Mouse (Mus musculus) midbrain, embryonic 15.5 days (tissue): ENCODE results near the gene Fam102b. TPM values are rescaled to one million over a fixed set of nuclear protein-coding genes. Genes with fewer than 3 reads are reported as not detected.

ENCODE experiments used
- ATAC-seq: fragments of 200-750 bp; cut with Nextera tagmentation; replicated peaks from 2 replicates; pipeline ENCODE4 v1.8.0; 2017; ENCODE audit warnings: moderate TSS enrichment
- H3K27ac ChIP-seq: fragments of 300-500 bp; sonication (generic); 2 replicates; pipeline ENCODE4 v1.5.1; 2015; ENCODE audit warnings: mild to moderate bottlenecking, inconsistent platforms
- H3K27me3 ChIP-seq: fragments of 300-500 bp; sonication (generic); replicated peaks from 2 replicates; pipeline ENCODE4 v1.6.1; 2015; ENCODE audit warnings: inconsistent platforms
- H3K36me3 ChIP-seq: fragments of 300-500 bp; sonication (generic); replicated peaks from 2 replicates; pipeline ENCODE4 v1.6.1; 2015; ENCODE audit warnings: inconsistent platforms
- H3K4me1 ChIP-seq: fragments of 300-500 bp; sonication (generic); 2 replicates; pipeline ENCODE4 v1.6.1; 2015; ENCODE audit warnings: inconsistent platforms
- H3K4me2 ChIP-seq: fragments of 300-500 bp; sonication (generic); 2 replicates; pipeline ENCODE4 v1.6.1; 2015; ENCODE audit warnings: inconsistent platforms, mild to moderate bottlenecking, moderate library complexity
- H3K4me3 ChIP-seq: fragments of 300-500 bp; sonication (generic); 2 replicates; pipeline ENCODE4 v1.5.1; 2015; ENCODE audit warnings: mild to moderate bottlenecking, inconsistent platforms
- H3K9ac ChIP-seq: fragments of 300-500 bp; sonication (generic); 2 replicates; pipeline ENCODE4 v1.6.1; 2015; ENCODE audit warnings: mild to moderate bottlenecking, inconsistent platforms
- H3K9me3 ChIP-seq: fragments of 300-500 bp; sonication (generic); 2 replicates; pipeline ENCODE4 v1.6.1; 2016; ENCODE audit warnings: inconsistent platforms
- WGBS: fragments of 180-500 bp; shearing (Covaris S2); methylation state at CpG from one replicate; pipeline ENCODE4 v1.1.7; 2015; ENCODE audit warnings: mixed read lengths; 5-methylcytosine and 5-hydroxymethylcytosine counted together
- polyA plus RNA-seq: library from polyadenylated mRNA; unstranded; fragments of >200 nt; fragmentation: Nextera tagmentation; extraction: Ambion mirVana; gene quantifications from 2 replicates; pipeline ENCODE4 v1.2.1, GENCODE M21; 2015

The Fam102b gene
- polyA plus RNA-seq, 1 experiment from 2014 or later: 22.3 TPM

DNA sequence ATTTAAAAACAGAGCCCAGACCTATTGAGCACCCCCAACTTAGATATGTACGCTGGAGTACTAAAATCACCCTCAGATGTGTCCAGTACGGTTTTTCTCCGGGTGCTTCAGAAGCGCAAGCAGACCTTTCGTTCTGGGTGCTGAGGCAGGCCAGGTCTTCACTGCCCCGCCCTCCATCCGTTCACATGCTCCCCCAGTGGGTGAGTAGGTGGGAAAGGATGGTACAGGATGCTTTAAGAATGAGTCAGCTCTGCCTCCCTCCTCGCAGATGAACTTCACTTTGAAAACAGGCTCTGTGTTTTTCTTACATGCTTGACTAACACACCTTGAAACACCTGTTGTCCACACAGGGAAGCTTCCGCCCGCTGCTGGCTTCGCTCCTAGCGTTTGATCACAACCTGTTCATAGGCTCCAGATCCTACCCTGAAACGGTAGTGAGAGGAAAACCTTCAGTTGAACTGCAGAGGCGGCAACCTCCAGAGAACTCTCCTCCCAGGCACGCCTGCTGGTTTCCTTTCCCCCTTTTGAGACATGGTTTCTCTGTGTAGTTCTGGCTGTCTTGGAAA lies 52.4 kb downstream of the Fam102b start:
- no peaks in the 10 kb centered on the region for H3K9me3 ChIP-seq
- H3K27ac ChIP-seq: no peak overlapping the region
- ATAC-seq: no peak
- H3K4me3 ChIP-seq: no peak overlapping the region
- no peaks in the 10 kb centered on the region for H3K4me1 ChIP-seq
- H3K27me3 ChIP-seq: no peaks in the 10 kb centered on the region
- no peak overlapping the region for H3K9ac ChIP-seq
- H3K4me2 ChIP-seq: no peak overlapping the region
- H3K36me3 ChIP-seq: peaks cover 29% of the 10 kb centered on the region; the same call in 1 of the 2 replicates
- 90% methylated on average over 15 of the region's 15 CpGs for WGBS

DNA sequence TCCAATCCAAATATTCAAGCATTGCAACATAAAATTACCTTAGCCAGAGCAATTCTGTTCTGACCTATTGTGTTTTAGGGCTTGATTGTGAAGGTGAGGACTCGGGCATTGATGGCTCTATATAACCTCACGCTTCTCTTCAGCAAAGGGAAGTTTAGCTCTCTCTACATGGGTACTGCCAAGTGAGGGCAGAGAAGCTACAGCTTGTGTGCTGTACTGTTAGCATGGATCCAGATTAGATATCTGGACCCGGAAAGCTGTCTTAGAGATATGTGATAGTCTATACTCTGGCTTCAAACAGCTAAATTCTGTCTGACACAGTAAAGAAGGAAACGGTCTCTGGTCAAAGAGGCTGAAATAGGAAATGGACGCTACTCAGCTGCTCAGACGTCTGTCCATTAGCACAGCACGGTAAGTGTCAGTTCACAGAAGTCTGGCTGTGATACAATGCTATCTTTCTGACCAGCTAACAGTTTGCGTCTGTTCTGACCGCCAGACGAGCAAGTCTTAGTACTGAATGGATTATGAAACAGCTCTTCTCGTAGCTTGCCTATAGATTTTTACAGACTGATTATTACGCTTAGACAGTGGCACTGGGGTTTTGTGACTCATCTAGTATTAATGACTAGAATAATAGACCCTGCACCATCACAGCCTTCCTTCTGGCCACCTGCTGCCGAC lies 53.3 kb downstream of the Fam102b start:
- no peaks in the 10 kb centered on the region for H3K27me3 ChIP-seq
- H3K4me3 ChIP-seq: no peak overlapping the region
- H3K27ac ChIP-seq: no peak overlapping the region
- no peak for ATAC-seq
- 77% methylated on average over 13 of the region's 13 CpGs for WGBS
- no peaks in the 10 kb centered on the region for H3K4me1 ChIP-seq
- no peak overlapping the region for H3K9ac ChIP-seq
- no peak overlapping the region for H3K4me2 ChIP-seq
- H3K36me3 ChIP-seq: peaks cover 21% of the 10 kb centered on the region; the same call in 1 of the 2 replicates
- H3K9me3 ChIP-seq: no peaks in the 10 kb centered on the region

- H3K9ac ChIP-seq: no peak overlapping the region
- H3K4me1 ChIP-seq: peaks cover 14% of the 10 kb centered on the region
- no peaks in the 10 kb centered on the region for H3K27me3 ChIP-seq
- H3K36me3 ChIP-seq: 0 out of 2 replicates have a peak, but pooled peaks cover 3% of the 10 kb centered on the region
- no peak for ATAC-seq
- 97% methylated on average over 3 of the region's 3 CpGs for WGBS
- H3K4me3 ChIP-seq: no peak overlapping the region
- no peak overlapping the region for H3K4me2 ChIP-seq
- H3K27ac ChIP-seq: no peak overlapping the region
- no peaks in the 10 kb centered on the region for H3K9me3 ChIP-seq
These were observed 61.4 kb downstream of the Fam102b start for GRCm38 (mm10) chr3:108966051-108966450.

- WGBS: 80% methylated on average over 7 of the region's 7 CpGs
- H3K27ac ChIP-seq: no peak overlapping the region
- H3K27me3 ChIP-seq: no peaks in the 10 kb centered on the region
- H3K4me3 ChIP-seq: no peak overlapping the region
- 0 out of 2 replicates have a peak, but pooled peaks cover 3% of the 10 kb centered on the region for H3K36me3 ChIP-seq
- H3K9me3 ChIP-seq: no peaks in the 10 kb centered on the region
- no peak overlapping the region for H3K4me2 ChIP-seq
- no peak for ATAC-seq
- H3K9ac ChIP-seq: no peak overlapping the region
- H3K4me1 ChIP-seq: peaks cover 16% of the 10 kb centered on the region
These were observed 62.9 kb downstream of the Fam102b start for GRCm38 (mm10) chr3:108964361-108965044.

- Histone ChIP-seq H3K27ac (no peak overlapping the region), H3K9me3 (no peaks in the 10 kb centered on the region), H3K4me2 (no peak overlapping the region), H3K36me3 (0 out of 2 replicates have a peak, but pooled peaks cover 3% of the 10 kb centered on the region), H3K27me3 (no peaks in the 10 kb centered on the region), H3K9ac (no peak overlapping the region), H3K4me1 (peaks cover 16% of the 10 kb centered on the region), H3K4me3 (no peak overlapping the region)
- no peak for ATAC-seq
- 87% methylated on average over 3 of the region's 3 CpGs for WGBS
These were observed 63.6 kb downstream of the Fam102b start for GRCm38 (mm10) chr3:108963776-108964175.

DNA sequence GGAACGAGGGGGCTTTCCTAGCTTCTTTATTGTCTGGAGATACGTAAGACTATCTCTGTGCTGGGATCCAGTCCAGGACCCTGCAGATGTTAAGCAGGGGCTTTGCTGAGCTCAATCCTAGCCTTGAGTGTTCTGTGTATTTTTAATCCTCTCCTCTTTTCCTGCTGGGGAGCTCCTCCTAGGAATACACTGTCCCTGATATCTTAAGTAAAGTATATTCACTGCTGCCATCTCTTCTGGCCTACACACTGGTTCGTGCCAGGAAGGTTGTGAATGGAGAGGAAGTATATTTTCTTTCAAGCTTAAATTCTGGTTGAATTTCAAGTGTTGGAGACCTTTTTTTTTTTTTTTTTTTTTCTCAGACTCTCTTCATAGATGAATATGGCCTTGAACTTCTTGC lies 64.1 kb downstream of the Fam102b start:
- H3K27ac ChIP-seq: no peak overlapping the region
- no peak overlapping the region for H3K4me2 ChIP-seq
- H3K36me3 ChIP-seq: 0 out of 2 replicates have a peak, but pooled peaks cover 3% of the 10 kb centered on the region
- no peaks in the 10 kb centered on the region for H3K9me3 ChIP-seq
- H3K4me1 ChIP-seq: peaks cover 16% of the 10 kb centered on the region
- no peaks in the 10 kb centered on the region for H3K27me3 ChIP-seq
- no peak overlapping the region for H3K4me3 ChIP-seq
- no peak overlapping the region for H3K9ac ChIP-seq
- 63% methylated on average over 3 of the region's 3 CpGs for WGBS
- no peak for ATAC-seq

DNA sequence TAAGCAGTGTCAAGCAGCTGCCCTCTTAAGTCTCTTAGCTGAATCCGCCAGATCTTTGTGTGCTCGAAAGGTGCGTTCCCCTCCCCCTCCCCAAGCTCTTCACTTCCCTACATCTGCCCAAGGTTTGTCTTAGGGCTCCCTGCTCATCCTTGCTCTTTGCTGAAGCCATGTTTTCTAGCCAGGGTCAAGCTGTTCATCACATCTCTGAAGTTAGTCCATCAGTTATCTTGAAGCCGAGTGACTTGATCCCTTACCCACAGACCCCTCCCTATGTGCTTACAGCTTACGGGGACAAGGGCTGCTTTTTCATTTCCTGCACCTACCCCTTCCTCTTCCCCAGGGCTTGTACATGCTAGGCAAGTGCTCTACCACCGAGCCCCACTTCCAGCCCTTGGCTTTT lies 65.8 kb downstream of the Fam102b start:
- H3K9me3 ChIP-seq: no peaks in the 10 kb centered on the region
- WGBS: 13% methylated on average over 6 of the region's 6 CpGs
- peak overlapping the region; percentile 76 for H3K27ac ChIP-seq
- peaks cover 16% of the 10 kb centered on the region for H3K4me1 ChIP-seq
- peak overlapping the region; percentile 45 for H3K4me2 ChIP-seq
- H3K4me3 ChIP-seq: peak overlapping the region; percentile 12
- ATAC-seq: peak; percentile 81
- H3K36me3 ChIP-seq: 0 out of 2 replicates have a peak, but pooled peaks cover 3% of the 10 kb centered on the region
- no peaks in the 10 kb centered on the region for H3K27me3 ChIP-seq
- peak overlapping the region; percentile 11; the same call in 1 of the 2 replicates for H3K9ac ChIP-seq

DNA sequence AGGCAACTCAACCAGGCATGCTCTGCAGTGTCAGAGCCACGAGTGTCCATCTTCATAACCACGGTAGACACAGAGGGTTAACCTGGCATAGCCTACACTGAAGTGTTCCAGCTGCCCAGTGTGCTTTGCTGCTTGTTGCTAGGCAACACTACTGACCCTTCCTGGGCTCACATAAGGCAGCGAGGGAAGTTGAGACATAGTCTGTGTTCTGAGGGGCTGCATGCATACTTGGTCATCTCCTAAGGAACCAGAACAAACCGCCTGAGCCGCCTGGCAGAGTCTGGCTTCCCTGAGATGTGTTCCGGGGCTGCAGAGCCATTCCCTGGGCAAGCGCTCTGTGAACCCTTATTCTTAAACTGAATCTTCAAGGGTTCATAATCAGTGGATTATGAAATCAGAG lies 66.2 kb downstream of the Fam102b start:
- Histone ChIP-seq H3K4me2 (peak overlapping the region; percentile 45), H3K36me3 (no peaks in the 10 kb centered on the region), H3K9me3 (no peaks in the 10 kb centered on the region), H3K4me3 (peak overlapping the region; percentile 12), H3K27ac (peak overlapping the region; percentile 76), H3K4me1 (peaks cover 16% of the 10 kb centered on the region), H3K9ac (peak overlapping the region; percentile 11; the same call in 1 of the 2 replicates), H3K27me3 (no peaks in the 10 kb centered on the region)
- peak; percentile 94 for ATAC-seq
- WGBS: 11% methylated on average over 7 of the region's 7 CpGs

- no peak overlapping the region for H3K4me2 ChIP-seq
- H3K9ac ChIP-seq: no peak overlapping the region
- no peak overlapping the region for H3K27ac ChIP-seq
- peaks cover 16% of the 10 kb centered on the region for H3K4me1 ChIP-seq
- ATAC-seq: no peak
- no peaks in the 10 kb centered on the region for H3K27me3 ChIP-seq
- WGBS: 76% methylated on average over 13 of the region's 13 CpGs
- no peak overlapping the region for H3K4me3 ChIP-seq
- H3K9me3 ChIP-seq: no peaks in the 10 kb centered on the region
- H3K36me3 ChIP-seq: no peaks in the 10 kb centered on the region
These were observed 67.6 kb downstream of the Fam102b start for GRCm38 (mm10) chr3:108959680-108960295.

DNA sequence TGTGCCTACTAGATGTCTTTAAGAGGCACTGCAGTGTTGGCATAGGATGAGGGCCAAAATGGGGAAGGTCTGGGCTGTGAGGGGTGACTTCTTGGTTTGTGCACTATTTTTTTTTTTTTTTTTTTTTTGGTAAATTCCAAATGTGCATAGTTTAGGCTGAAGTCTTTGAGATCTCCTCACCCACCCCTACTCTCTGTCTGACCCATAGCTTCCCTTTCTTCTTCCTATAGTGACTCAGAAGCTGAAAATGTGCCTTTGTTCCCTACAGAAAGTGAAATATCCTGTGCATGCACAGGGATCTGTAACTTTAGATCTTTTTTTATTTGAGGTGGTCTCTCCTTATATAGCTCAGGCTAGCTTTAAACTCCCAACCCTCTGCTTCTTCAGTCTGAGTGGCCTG lies 69.4 kb downstream of the Fam102b start:
- no peak for ATAC-seq
- Histone ChIP-seq H3K27me3 (no peaks in the 10 kb centered on the region), H3K27ac (no peak overlapping the region), H3K4me2 (no peak overlapping the region), H3K4me1 (peaks cover 16% of the 10 kb centered on the region), H3K4me3 (no peak overlapping the region), H3K9me3 (no peaks in the 10 kb centered on the region), H3K9ac (no peak overlapping the region), H3K36me3 (no peaks in the 10 kb centered on the region)

DNA sequence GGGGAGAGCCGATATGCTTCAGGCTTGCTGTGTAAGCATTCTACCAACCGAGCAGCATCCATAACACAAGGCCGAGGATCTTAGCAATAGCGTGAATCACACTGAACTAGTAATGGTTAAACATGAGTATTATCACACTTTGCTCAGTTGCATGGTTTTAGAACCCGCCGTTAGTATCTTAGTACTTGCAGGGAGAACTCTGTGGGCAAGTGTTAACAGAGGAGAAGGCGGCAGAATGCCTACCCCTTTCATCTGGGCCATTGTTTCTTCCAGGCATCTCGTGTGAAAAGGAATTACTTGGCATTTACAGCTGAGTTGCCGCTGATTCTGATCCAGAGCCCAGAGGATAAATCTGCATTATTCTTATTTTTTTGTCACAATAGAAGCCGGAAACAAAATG lies 86.4 kb downstream of the Fam102b start:
- Histone ChIP-seq H3K27me3 (no peaks in the 10 kb centered on the region), H3K36me3 (no peaks in the 10 kb centered on the region), H3K4me3 (no peak overlapping the region), H3K27ac (no peak overlapping the region), H3K9ac (no peak overlapping the region), H3K4me1 (no peaks in the 10 kb centered on the region), H3K9me3 (no peaks in the 10 kb centered on the region), H3K4me2 (no peak overlapping the region)
- no peak for ATAC-seq
- 75% methylated on average over 10 of the region's 10 CpGs for WGBS

DNA sequence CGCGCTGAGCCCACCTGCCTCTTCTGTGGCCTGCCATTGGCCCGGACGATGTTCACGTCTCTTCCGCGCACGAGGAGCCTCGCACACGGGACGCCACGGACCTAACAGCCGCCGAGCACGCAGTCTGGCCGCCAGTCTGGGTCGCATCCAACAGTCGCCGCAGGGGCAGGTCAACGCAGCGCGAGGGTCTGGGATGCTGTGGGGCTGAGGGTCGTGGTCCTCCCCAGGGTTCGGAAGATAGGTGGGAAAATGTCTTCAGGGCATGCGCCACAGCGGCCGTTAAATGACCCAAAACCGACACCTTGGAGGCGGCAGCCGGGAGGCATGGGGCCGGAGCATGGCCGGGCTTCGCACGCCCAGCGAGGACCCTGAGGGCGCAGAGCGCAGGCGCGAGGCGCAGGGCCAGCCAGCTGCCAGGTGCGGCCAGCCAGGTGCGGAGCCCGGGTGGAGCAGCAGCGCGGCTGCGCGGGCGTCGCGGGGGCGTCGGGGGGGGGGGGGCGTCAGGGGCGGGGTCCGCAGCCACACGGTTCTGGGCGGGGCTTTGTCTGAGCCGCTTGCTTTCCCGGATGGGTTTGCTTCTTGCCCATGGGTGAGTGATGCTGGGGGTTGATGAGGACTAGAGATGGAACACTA lies 87.3 kb downstream of the Fam102b start, which contains the start of gene Gm9857:
Gene Gm9857 (minus strand): TSS at position 445 of the 633 bp plus-strand sequence.
- H3K36me3 ChIP-seq: no peaks in the 10 kb centered on the region
- H3K4me3 ChIP-seq: peak within 1 kb of the TSS; percentile 34
- peak within 1 kb of the TSS; percentile 37 for H3K9ac ChIP-seq
- H3K27ac ChIP-seq: no peak within 1 kb of the TSS
- H3K4me1 ChIP-seq: no peaks in the 10 kb centered on the region
- peak within 1 kb of the TSS; percentile 55 for H3K4me2 ChIP-seq
- H3K9me3 ChIP-seq: no peaks in the 10 kb centered on the region
- WGBS: 58% methylated on average over 44 of the region's 59 CpGs
- no peaks in the 10 kb centered on the region for H3K27me3 ChIP-seq
- peak; percentile 95 for ATAC-seq
